Mouse (Mus musculus) adrenal gland, adult (tissue): ENCODE results near the gene Tbx21.

Experiments used
- DNase-seq, 2 experiments: peaks; one replicate each; pipeline ENCODE4 v3.0.0; 2022 to 2023; ENCODE audit warnings: low spot score in 1 of 2; ENCODE audit not compliant: inconsistent age in 2 of 2

Gene Tbx21

GRCm38 (mm10) chr11:97048090-97048650 lies 67.0 kb downstream of the Tbx21 start:
- DNase-seq = peak; percentile 87 to 92
